Mouse (Mus musculus): ENCODE measurements at regions not wholly inside any gene's neighbourhood (a gene's known extent, or its start where the extent isn't known, plus 50 kb on each side); places are given as distances from the start of the nearest gene placed in this dataset.

DNA sequence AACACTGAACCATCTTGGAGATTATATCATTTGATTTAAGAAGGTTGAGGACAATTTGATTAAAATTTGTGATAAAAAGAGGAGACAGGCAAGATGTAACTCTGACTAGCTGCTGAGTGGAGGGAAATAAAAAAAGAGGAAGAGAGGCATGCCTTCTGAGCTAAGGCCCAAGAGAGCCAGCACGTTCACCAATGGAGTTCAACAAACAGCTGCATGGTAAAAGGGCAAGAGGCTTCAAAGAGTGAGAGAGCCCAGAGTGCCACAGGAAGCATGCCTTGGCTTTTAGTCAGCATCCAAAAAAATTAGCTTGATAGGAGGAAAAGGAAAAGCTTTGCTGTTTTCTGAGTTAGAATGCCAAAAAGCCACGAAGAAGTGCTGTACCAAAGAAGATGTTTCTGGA, 103.0 kb upstream of the Zbtb20 start:
- H3K4me3 ChIP-seq: no peak overlapping the region
- TF ChIP-seq TCF12 (IDR thresholded peaks at IDR 0.05; ENCODE audit: insufficient read depth, poor library complexity, severe bottlenecking): no peak
- TF ChIP-seq MYOD1 (IDR thresholded peaks at IDR 0.05; ENCODE audit: control insufficient read depth in 1 of 3, insufficient read length in 2 of 3, low read depth in 2 of 3): peak in 2 of 3 experiments; percentile 49 to 54
- TF ChIP-seq USF1 (IDR thresholded peaks at IDR 0.05; ENCODE audit: low read depth): no peak
- no peak for TF ChIP-seq CEBPB (IDR thresholded peaks at IDR 0.05; ENCODE audit: insufficient read depth, poor library complexity, severe bottlenecking)
- TF ChIP-seq MAX (IDR thresholded peaks at IDR 0.05; ENCODE audit: low read depth): no peak
- TF ChIP-seq SRF (IDR thresholded peaks at IDR 0.05; ENCODE audit: control insufficient read depth, insufficient read length, low read depth): no peak
- no peak for TF ChIP-seq POLR2A (IDR thresholded peaks at IDR 0.05; ENCODE audit: insufficient read length, low read depth)
- no peak for TF ChIP-seq REST (IDR thresholded peaks at IDR 0.05; ENCODE audit: insufficient read depth, insufficient read length)
- H3K4me2 ChIP-seq (ENCODE audit: low read depth): no peak overlapping the region
- H3K27me3 ChIP-seq (ENCODE audit: control insufficient read depth, insufficient read depth, insufficient read length): no peaks in the 10 kb centered on the region
- no peak overlapping the region for H3ac ChIP-seq (ENCODE audit: control insufficient read depth, insufficient read length)
- no peaks in the 10 kb centered on the region for H3K36me3 ChIP-seq (ENCODE audit: control insufficient read depth, insufficient read depth)
- no peaks in the 10 kb centered on the region for H3K79me2 ChIP-seq (ENCODE audit: control insufficient read depth, insufficient read depth)

DNA sequence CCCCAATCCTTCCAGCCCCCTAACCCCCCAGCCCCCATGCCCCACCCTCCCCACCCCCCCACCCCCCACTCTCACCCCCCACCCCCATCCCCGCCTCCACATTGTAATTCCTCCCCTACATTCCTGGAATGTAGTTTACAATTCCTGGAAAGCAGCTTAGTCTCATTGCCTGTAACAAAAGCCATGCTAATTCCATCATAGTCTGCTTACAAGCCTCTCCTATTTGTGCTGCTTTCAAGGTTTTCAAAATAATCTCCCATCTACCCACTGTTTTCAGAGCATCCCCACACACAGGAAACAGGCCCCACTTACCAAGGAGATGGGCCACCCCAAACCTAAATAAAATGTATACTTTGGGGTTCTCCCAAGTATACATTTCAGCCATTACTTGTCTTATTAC, 105.5 kb upstream of the Zbtb20 start:
- Histone ChIP-seq H3K4me3 (no peak overlapping the region), H3K36me3 (ENCODE audit: control insufficient read depth, insufficient read depth) (no peaks in the 10 kb centered on the region), H3K4me2 (ENCODE audit: low read depth) (no peak overlapping the region), H3K27me3 (ENCODE audit: control insufficient read depth, insufficient read depth, insufficient read length) (no peaks in the 10 kb centered on the region), H3ac (ENCODE audit: control insufficient read depth, insufficient read length) (no peak overlapping the region), H3K79me2 (ENCODE audit: control insufficient read depth, insufficient read depth) (no peaks in the 10 kb centered on the region)
- TF ChIP-seq MYOD1 (IDR thresholded peaks at IDR 0.05; ENCODE audit: control insufficient read depth in 1 of 3, insufficient read length in 2 of 3, low read depth in 2 of 3): no peak
- TF ChIP-seq SRF (IDR thresholded peaks at IDR 0.05; ENCODE audit: control insufficient read depth, insufficient read length, low read depth): no peak
- TF ChIP-seq MYOG (IDR thresholded peaks at IDR 0.05; ENCODE audit: control insufficient read depth in 1 of 3, insufficient read depth in 1 of 3, insufficient read length in 2 of 3, low read depth in 2 of 3): no peak
- no peak for TF ChIP-seq POLR2AphosphoS2 (IDR thresholded peaks at IDR 0.05; ENCODE audit: insufficient read length, low read depth)
- no peak for TF ChIP-seq REST (IDR thresholded peaks at IDR 0.05; ENCODE audit: insufficient read depth, insufficient read length)
- no peak for TF ChIP-seq TCF12 (IDR thresholded peaks at IDR 0.05; ENCODE audit: insufficient read depth, poor library complexity, severe bottlenecking)
- TF ChIP-seq TCF3 (IDR thresholded peaks at IDR 0.05; ENCODE audit: insufficient read length, low read depth): no peak
- TF ChIP-seq CEBPB (IDR thresholded peaks at IDR 0.05; ENCODE audit: insufficient read depth, poor library complexity, severe bottlenecking): no peak

DNA sequence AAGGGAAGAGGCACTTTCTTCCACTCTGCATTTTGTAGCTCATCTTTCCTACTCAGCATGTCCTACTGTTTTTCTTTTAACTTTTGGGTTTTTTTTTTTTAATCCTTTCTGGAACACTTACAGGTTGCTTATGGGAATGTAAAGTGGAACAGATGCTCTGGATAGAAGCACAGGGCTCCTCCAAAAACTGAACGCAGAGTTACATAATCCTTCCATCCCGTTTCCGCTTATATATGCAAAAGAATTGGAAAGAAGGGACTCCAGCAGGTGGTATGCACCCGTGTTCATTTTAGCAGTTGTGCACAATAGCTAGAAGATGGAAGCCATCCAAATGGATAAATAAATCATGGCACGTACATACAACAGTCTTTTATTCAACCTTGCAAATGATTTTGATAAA, 127.0 kb upstream of the Zbtb20 start:
- no peaks in the 10 kb centered on the region for H3K79me2 ChIP-seq (ENCODE audit: control insufficient read depth, insufficient read depth)
- TF ChIP-seq USF1 (IDR thresholded peaks at IDR 0.05; ENCODE audit: low read depth): no peak
- TF ChIP-seq POLR2A (IDR thresholded peaks at IDR 0.05; ENCODE audit: insufficient read length, low read depth): no peak
- no peak for TF ChIP-seq POLR2AphosphoS2 (IDR thresholded peaks at IDR 0.05; ENCODE audit: insufficient read length, low read depth)
- no peak for TF ChIP-seq MAX (IDR thresholded peaks at IDR 0.05; ENCODE audit: low read depth)
- no peaks in the 10 kb centered on the region for H3K36me3 ChIP-seq (ENCODE audit: control insufficient read depth, insufficient read depth)
- H3K4me3 ChIP-seq: no peak overlapping the region
- H3ac ChIP-seq (ENCODE audit: control insufficient read depth, insufficient read length): no peak overlapping the region
- no peak overlapping the region for H3K4me2 ChIP-seq (ENCODE audit: low read depth)
- H3K27me3 ChIP-seq (ENCODE audit: control insufficient read depth, insufficient read depth, insufficient read length): no peaks in the 10 kb centered on the region

DNA sequence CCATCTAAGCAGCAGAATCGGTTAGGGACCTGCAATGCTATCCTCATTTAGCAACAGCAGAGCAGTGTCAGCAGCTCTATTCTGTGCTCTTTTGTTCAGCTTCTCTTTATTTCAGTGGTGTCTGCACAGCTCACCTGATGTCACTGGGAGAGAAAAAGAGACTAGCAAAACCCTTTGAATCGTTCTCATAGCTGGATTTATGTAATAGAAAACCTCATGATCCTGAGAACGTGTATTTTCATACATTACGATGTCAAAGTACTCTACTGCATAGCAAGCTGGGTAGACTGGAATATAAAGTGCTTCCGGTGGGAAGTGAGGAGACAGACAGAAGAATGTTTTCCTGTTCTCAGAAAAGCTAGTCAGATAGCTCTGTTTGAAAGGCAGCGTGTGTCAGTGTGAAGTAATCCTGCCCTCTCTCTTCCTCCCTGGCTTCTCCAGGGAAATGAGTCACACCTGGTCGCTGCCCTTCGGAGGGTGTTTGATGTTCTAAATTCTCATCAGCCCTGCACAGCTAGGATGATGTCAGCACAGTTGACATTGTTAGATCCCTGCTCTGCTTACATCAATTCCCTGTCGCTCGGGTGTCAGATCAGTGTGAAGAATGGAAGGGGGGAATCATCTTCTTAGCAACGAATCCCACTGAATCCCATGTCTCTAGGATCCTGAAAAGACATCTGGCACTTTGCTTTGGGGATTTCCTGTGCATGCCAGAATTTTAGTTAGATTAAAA, 129.6 kb upstream of the Zbtb20 start:
- Histone ChIP-seq H3K4me3 (no peak overlapping the region), H3K4me2 (ENCODE audit: low read depth) (peak overlapping the region; percentile 37), H3K79me2 (ENCODE audit: control insufficient read depth, insufficient read depth) (no peaks in the 10 kb centered on the region), H3ac (ENCODE audit: control insufficient read depth, insufficient read length) (no peak overlapping the region), H3K36me3 (ENCODE audit: control insufficient read depth, insufficient read depth) (no peaks in the 10 kb centered on the region), H3K27me3 (ENCODE audit: control insufficient read depth, insufficient read depth, insufficient read length) (no peaks in the 10 kb centered on the region)
- no peak for TF ChIP-seq MYOG (IDR thresholded peaks at IDR 0.05; ENCODE audit: control insufficient read depth in 1 of 3, insufficient read depth in 1 of 3, insufficient read length in 2 of 3, low read depth in 2 of 3)
- TF ChIP-seq CEBPB (IDR thresholded peaks at IDR 0.05; ENCODE audit: insufficient read depth, poor library complexity, severe bottlenecking): 0 out of 2 replicates have a peak, but pooled peaks have one; percentile 28
- TF ChIP-seq POLR2A (IDR thresholded peaks at IDR 0.05; ENCODE audit: insufficient read length, low read depth): no peak

DNA sequence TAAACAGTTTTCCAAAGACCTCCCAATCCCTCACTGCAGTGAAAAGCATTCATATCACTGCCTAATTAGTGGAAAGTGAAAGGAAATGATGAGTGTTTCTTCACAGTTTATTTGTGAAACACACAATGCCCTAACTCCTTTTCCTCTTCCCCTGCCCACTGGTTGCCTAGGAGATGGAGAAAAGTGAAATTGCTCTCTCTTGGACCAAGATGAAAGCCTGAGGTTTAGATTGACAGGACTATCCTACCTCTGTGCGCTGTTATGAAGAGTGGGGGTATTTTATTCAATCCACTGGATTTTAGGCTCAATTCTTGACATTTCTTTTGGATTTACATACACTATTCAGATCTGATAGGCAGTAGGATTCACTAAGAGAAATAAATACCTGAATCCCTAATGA, 132.1 kb upstream of the Zbtb20 start:
- no peak overlapping the region for H3ac ChIP-seq (ENCODE audit: control insufficient read depth, insufficient read length)
- no peaks in the 10 kb centered on the region for H3K27me3 ChIP-seq (ENCODE audit: control insufficient read depth, insufficient read depth, insufficient read length)
- no peak overlapping the region for H3K4me3 ChIP-seq

More for the DNA sequence above, 132.1 kb upstream of the Zbtb20 start:
- Histone ChIP-seq H3K4me2 (ENCODE audit: low read depth) (no peak overlapping the region), H3K79me2 (ENCODE audit: control insufficient read depth, insufficient read depth) (no peaks in the 10 kb centered on the region), H3K36me3 (ENCODE audit: control insufficient read depth, insufficient read depth) (no peaks in the 10 kb centered on the region)
- no peak for TF ChIP-seq USF1 (IDR thresholded peaks at IDR 0.05; ENCODE audit: low read depth)
- TF ChIP-seq MYOG (IDR thresholded peaks at IDR 0.05; ENCODE audit: control insufficient read depth in 1 of 3, insufficient read depth in 1 of 3, insufficient read length in 2 of 3, low read depth in 2 of 3): no peak
- no peak for TF ChIP-seq TCF3 (IDR thresholded peaks at IDR 0.05; ENCODE audit: insufficient read length, low read depth)
- no peak for TF ChIP-seq SRF (IDR thresholded peaks at IDR 0.05; ENCODE audit: control insufficient read depth, insufficient read length, low read depth)
- no peak for TF ChIP-seq E2F4 (IDR thresholded peaks at IDR 0.05; ENCODE audit: insufficient read depth)
- TF ChIP-seq MYOD1 (IDR thresholded peaks at IDR 0.05; ENCODE audit: control insufficient read depth in 1 of 3, insufficient read length in 2 of 3, low read depth in 2 of 3): no peak
- no peak for TF ChIP-seq REST (IDR thresholded peaks at IDR 0.05; ENCODE audit: insufficient read depth, insufficient read length)
- no peak for TF ChIP-seq TCF12 (IDR thresholded peaks at IDR 0.05; ENCODE audit: insufficient read depth, poor library complexity, severe bottlenecking)
- TF ChIP-seq MAX (IDR thresholded peaks at IDR 0.05; ENCODE audit: low read depth): no peak
- TF ChIP-seq CEBPB (IDR thresholded peaks at IDR 0.05; ENCODE audit: insufficient read depth, poor library complexity, severe bottlenecking): no peak

All from myocyte (in vitro differentiated cells).